Mouse (Mus musculus) G1E (cell line): ENCODE results near the gene Agbl4.

ENCODE experiments used
- CTCF ChIP-seq: IDR thresholded peaks from 2 replicates; pipeline ENCODE4 v1.5.1; 2012; ENCODE audit warnings: low read depth, low read length, inconsistent platforms, mixed read lengths
- GATA1 ChIP-seq: IDR thresholded peaks from 2 replicates; pipeline ENCODE4 v1.6.1; 2012; ENCODE audit warnings: borderline replicate concordance, low read length, inconsistent platforms, mixed read lengths
- TAL1 ChIP-seq: conservative IDR thresholded peaks from 2 replicates; pipeline ENCODE4 v1.6.1; 2012; ENCODE audit warnings: low read depth, low read length, inconsistent platforms, mixed read lengths

DNA sequence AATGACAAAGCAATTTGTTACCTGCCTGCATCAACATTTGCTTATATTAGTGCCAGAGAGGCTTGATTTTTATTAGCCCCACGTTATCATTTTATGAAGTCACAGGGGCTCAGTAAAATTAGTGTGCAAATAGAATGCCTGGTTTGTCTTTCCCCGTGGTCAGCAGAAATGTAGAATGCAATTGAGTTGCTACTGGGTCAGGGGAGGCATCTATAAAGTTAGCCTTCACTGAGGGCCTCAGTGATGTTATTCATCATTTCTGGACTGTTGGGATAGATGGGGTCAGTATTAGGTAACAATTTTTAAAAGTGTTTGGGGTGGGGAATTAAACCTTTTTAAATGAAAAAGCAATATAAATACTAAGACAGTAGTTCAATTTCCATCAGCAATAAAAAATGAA lies 1125.5 kb downstream of the Agbl4 start:
- TF ChIP-seq CTCF (no peak), TAL1 (no peak), GATA1 (no peak)
